8 mouse cellular contexts compared by ENCODE assay signal in genomic region chr3:79110153-79110552, GRCm38 (mm10).
DNase-seq lines count a peak whose midpoint lies in the region; ATAC-seq and TF ChIP-seq lines count a peak whose summit lies in the region.

No protein-coding gene starts in this region.

- H3K27me3 ChIP-seq in hindbrain, postnatal 0 days (ENCODE audit: insufficient read depth, low read length), result no peaks in the 10 kb centered on the region
- no peaks in the 10 kb centered on the region for H3K27me3 ChIP-seq in hindbrain, embryonic 14.5 days (ENCODE audit: control insufficient read depth, insufficient read depth, low read length)
- H3K27me3 ChIP-seq in thymus, adult 2 months (ENCODE audit: control insufficient read depth, insufficient read depth, low read length), result no peaks in the 10 kb centered on the region
- no peaks in the 10 kb centered on the region for H3K27me3 ChIP-seq in forebrain, embryonic 10.5 days (ENCODE audit: poor library complexity, severe bottlenecking)

- H3K4me1 ChIP-seq in hindbrain, postnatal 0 days (ENCODE audit: insufficient read depth, low read length), result no peaks in the 10 kb centered on the region
- no peaks in the 10 kb centered on the region for H3K4me1 ChIP-seq in hindbrain, embryonic 14.5 days (replicated peaks; ENCODE audit: control insufficient read depth, insufficient read depth, low read length)
- H3K4me1 ChIP-seq in thymus, adult 2 months (replicated peaks; ENCODE audit: control insufficient read depth, insufficient read depth, low read length), result no peaks in the 10 kb centered on the region
- no peaks in the 10 kb centered on the region for H3K4me1 ChIP-seq in embryonic fibroblast, embryonic 13.5 days (ENCODE audit: control insufficient read depth, insufficient read depth, low read length)
- no peaks in the 10 kb centered on the region for H3K4me1 ChIP-seq in forebrain, embryonic 10.5 days

- WGBS in hindbrain, postnatal 0 days, result 96% methylated on average over 6 of the region's 6 CpGs
- 95% methylated on average over 6 of the region's 6 CpGs for WGBS in hindbrain, embryonic 14.5 days
- 95% methylated on average over 6 of the region's 6 CpGs for WGBS in thymus, adult 2 months
- WGBS in forebrain, embryonic 10.5 days, result 95% methylated on average over 6 of the region's 6 CpGs

- TF ChIP-seq CTCF in hindbrain, postnatal 0 days (IDR thresholded peaks at IDR 0.05; ENCODE audit: low read depth), result peak; percentile 64
- no peak for TF ChIP-seq CTCF in thymus, adult 2 months (IDR thresholded peaks at IDR 0.05; ENCODE audit: borderline replicate concordance, control insufficient read depth, extremely low read depth, insufficient read depth, low read length, poor library complexity)
- 0 out of 2 replicates have a peak, but pooled peaks have one; percentile 30 for TF ChIP-seq CTCF in embryonic fibroblast, embryonic 13.5 days (IDR thresholded peaks at IDR 0.05; ENCODE audit: borderline replicate concordance, insufficient read depth, low read length)

- ATAC-seq in hindbrain, postnatal 0 days, result no peak
- ATAC-seq in hindbrain, embryonic 14.5 days (ENCODE audit: low FRiP score), result no peak

- H3K9me3 ChIP-seq in hindbrain, postnatal 0 days (ENCODE audit: low read length), result no peaks in the 10 kb centered on the region
- peaks cover 6% of the 10 kb centered on the region; the same call in 1 of the 2 replicates for H3K9me3 ChIP-seq in hindbrain, embryonic 14.5 days (ENCODE audit: control insufficient read depth, low read length)
- H3K9me3 ChIP-seq in forebrain, embryonic 10.5 days, result no peaks in the 10 kb centered on the region

- TF ChIP-seq POLR2A in thymus, adult 2 months (IDR thresholded peaks at IDR 0.05; ENCODE audit: control insufficient read depth, extremely low read depth, insufficient read depth, low read length, poor library complexity), result no peak
- TF ChIP-seq POLR2A in embryonic fibroblast, embryonic 13.5 days (IDR thresholded peaks at IDR 0.05; ENCODE audit: low read depth, low read length), result no peak

- H3K4me2 ChIP-seq in hindbrain, postnatal 0 days (ENCODE audit: low read depth, low read length), result no peak overlapping the region
- H3K4me2 ChIP-seq in hindbrain, embryonic 14.5 days (replicated peaks), result no peak overlapping the region

- H3K36me3 ChIP-seq in hindbrain, postnatal 0 days (ENCODE audit: insufficient read depth, low read length), result no peaks in the 10 kb centered on the region
- H3K36me3 ChIP-seq in hindbrain, embryonic 14.5 days (replicated peaks; ENCODE audit: control insufficient read depth, insufficient read depth), result 0 out of 2 replicates have a peak, but pooled peaks cover 4% of the 10 kb centered on the region
- H3K36me3 ChIP-seq in thymus, adult 2 months (ENCODE audit: control insufficient read depth, insufficient read depth, low read length), result no peaks in the 10 kb centered on the region
- peaks cover 4% of the 10 kb centered on the region; the same call in 1 of the 2 replicates for H3K36me3 ChIP-seq in forebrain, embryonic 10.5 days (replicated peaks)

- H3K4me3 ChIP-seq in hindbrain, postnatal 0 days (ENCODE audit: low read length), result no peak overlapping the region
- H3K4me3 ChIP-seq in hindbrain, embryonic 14.5 days (replicated peaks; ENCODE audit: low read length), result no peak overlapping the region
- H3K4me3 ChIP-seq in thymus, adult 2 months (ENCODE audit: control insufficient read depth, insufficient read depth, low read length), result no peak overlapping the region
- H3K4me3 ChIP-seq in embryonic fibroblast, embryonic 13.5 days (ENCODE audit: insufficient read depth, low read length), result no peak overlapping the region
- no peak overlapping the region for H3K4me3 ChIP-seq in forebrain, embryonic 10.5 days

- H3K27ac ChIP-seq in hindbrain, postnatal 0 days, result no peak overlapping the region
- H3K27ac ChIP-seq in hindbrain, embryonic 14.5 days, result no peak overlapping the region
- H3K27ac ChIP-seq in thymus, adult 2 months (ENCODE audit: control insufficient read depth, insufficient read depth, low read length), result no peak overlapping the region
- H3K27ac ChIP-seq in embryonic fibroblast, embryonic 13.5 days (ENCODE audit: insufficient read depth, low read length), result no peak overlapping the region
- no peak overlapping the region for H3K27ac ChIP-seq in forebrain, embryonic 10.5 days

- peak; percentile 51 for DNase-seq in hindbrain, postnatal 0 days (ENCODE audit: low spot score)
- no peak for DNase-seq in hindbrain, embryonic 14.5 days (ENCODE audit: low spot score)
- peak; percentile 37 for DNase-seq in thymus, adult 2 months
- DNase-seq in thymus, adult 18-20 months, result no peak
- peak; percentile 77 for DNase-seq in thymus, postnatal 4 days
- no peak for DNase-seq in forebrain, embryonic 10.5 days (ENCODE audit: extremely low spot score, low spot score)
- DNase-seq in heart, adult 18-20 months, result no peak

- no peak overlapping the region for H3K9ac ChIP-seq in hindbrain, postnatal 0 days (replicated peaks; ENCODE audit: low read length)
- H3K9ac ChIP-seq in hindbrain, embryonic 14.5 days, result no peak overlapping the region

Comparison
In these comparisons a context has a peak if more than half of its experiments do, and no peak if none do; other contexts are left out.
1. DNase-seq: peak in hindbrain, postnatal 0 days (single experiment), thymus, adult 2 months (single experiment) and thymus, postnatal 4 days (single experiment); none in hindbrain, embryonic 14.5 days (single experiment), thymus, adult 18-20 months (0 of 2), forebrain, embryonic 10.5 days (single experiment) and heart, adult 18-20 months (0 of 2).